Mouse (Mus musculus): ENCODE measurements around the gene Syap1.
"Not testable (repeated sequence)": the region's sequence is repeated elsewhere in the genome, so short reads cannot be mapped to it uniquely, and the experiment has no call there.

The Syap1 gene

GRCm38 (mm10) chrX:162887931-162888511, at the start of gene Syap1:
Gene Syap1, minus strand, starts transcription at chrX:162888447.
- DNase-seq = peak; percentile 89

GRCm38 (mm10) chrX:162931467-162931866, 43.2 kb upstream of the Syap1 start:
- DNase-seq = no peak

- DNase-seq = no peak
Measured at GRCm38 (mm10) chrX:162921487-162922125, 33.4 kb upstream of the Syap1 start.

GRCm38 (mm10) chrX:162915697-162916096, 27.4 kb upstream of the Syap1 start:
- peak; percentile 32 for DNase-seq

GRCm38 (mm10) chrX:162913651-162914050, 25.4 kb upstream of the Syap1 start:
- DNase-seq = no peak

- peak; percentile 29 for DNase-seq
Measured at GRCm38 (mm10) chrX:162907554-162907953, 19.3 kb upstream of the Syap1 start.

- DNase-seq = peak; percentile 40
Measured at GRCm38 (mm10) chrX:162902040-162902734, 13.9 kb upstream of the Syap1 start.

GRCm38 (mm10) chrX:162901371-162902039, 13.3 kb upstream of the Syap1 start:
- DNase-seq = peak; percentile 62

GRCm38 (mm10) chrX:162900938-162901337, 12.7 kb upstream of the Syap1 start, which contains the start of gene Ctps2:
Gene Ctps2, plus strand, starts transcription at chrX:162901238.
- no peak for DNase-seq

GRCm38 (mm10) chrX:162888575-162889223, 452 bp upstream of the Syap1 start:
- peak; percentile 20 for DNase-seq

- DNase-seq = no peak
Measured at GRCm38 (mm10) chrX:162878236-162878635, 10.0 kb downstream of the Syap1 start.

- no peak for DNase-seq
Measured at GRCm38 (mm10) chrX:162873761-162874160, 14.5 kb downstream of the Syap1 start.

- peak; percentile 23 for DNase-seq
Measured at GRCm38 (mm10) chrX:162871734-162872517, 16.3 kb downstream of the Syap1 start.

GRCm38 (mm10) chrX:162868294-162868965, 19.8 kb downstream of the Syap1 start:
- no peak for DNase-seq

GRCm38 (mm10) chrX:162848682-162849081, 39.6 kb downstream of the Syap1 start:
- no peak for DNase-seq

- no peak for DNase-seq
Measured at GRCm38 (mm10) chrX:162845531-162845930, 42.7 kb downstream of the Syap1 start.

- DNase-seq = no peak
Measured at GRCm38 (mm10) chrX:162844447-162845100, 43.7 kb downstream of the Syap1 start.

GRCm38 (mm10) chrX:162832101-162832500, 56.1 kb downstream of the Syap1 start:
- DNase-seq = no peak

GRCm38 (mm10) chrX:162831542-162831941, 56.7 kb downstream of the Syap1 start:
- DNase-seq = peak; percentile 5

- no peak for DNase-seq
Measured at GRCm38 (mm10) chrX:162831036-162831435, 57.2 kb downstream of the Syap1 start.

GRCm38 (mm10) chrX:162830313-162830712, 57.9 kb downstream of the Syap1 start:
- DNase-seq = not testable (repeated sequence)

All from liver (tissue).